Mouse (Mus musculus): ENCODE measurements at regions not wholly inside any gene's neighbourhood (a gene's known extent, or its start where the extent isn't known, plus 50 kb on each side); places are given as distances from the start of the nearest gene placed in this dataset.

DNA sequence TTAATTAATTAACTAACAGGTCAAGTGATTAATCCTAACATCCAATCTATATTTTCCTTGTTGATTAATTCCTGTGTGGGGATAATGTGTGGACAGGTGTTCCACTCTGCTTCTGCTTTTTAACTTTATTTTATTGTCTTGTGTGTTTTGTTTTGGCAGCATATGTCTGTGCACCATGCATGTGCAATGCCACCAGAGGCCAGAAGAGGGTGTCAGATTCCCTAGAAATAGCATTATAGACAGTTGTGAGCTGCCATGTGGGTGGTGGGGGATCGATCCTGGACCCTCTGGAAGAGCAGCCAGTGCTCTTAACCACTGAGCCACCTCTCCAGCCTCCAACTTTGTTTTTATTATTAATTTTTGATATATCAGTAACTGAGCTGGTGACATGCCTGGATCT, 65.6 kb downstream of the En1 start:
- DNase-seq (ENCODE audit: low read depth, low spot score): peak; percentile 42

DNA sequence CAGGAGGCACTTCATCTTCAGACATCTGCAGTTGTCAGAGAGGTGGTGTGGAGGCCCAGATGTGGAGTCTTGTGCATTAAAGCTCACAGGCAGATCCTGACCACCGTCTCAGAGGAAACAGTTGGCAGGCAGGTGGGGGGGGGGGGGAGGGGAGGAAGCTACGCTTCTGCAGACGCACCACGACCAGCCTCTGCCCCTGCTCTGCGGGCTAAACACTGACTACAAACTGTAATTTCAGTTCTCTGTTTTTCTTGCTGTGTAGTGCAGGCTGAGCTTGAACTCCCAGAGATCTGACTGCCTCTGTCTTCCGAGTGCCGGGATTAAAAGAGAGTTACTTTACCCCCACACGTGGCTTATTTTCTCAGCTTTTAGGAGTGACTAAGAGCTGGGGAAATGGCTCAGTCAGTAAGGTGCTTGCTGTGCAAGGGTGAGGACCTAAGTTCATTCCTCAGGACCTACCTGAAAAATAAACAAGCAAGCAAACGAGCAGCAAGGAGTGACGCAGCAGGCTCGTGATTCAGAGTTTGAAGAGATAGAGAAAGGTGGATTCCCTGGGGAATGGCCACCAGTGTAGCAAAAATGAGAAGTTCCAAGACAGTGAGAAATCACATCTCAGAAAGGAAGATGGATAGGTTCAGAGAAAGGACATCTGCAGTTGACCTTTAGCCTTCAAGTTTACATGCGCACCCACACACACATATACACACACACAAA, 81.5 kb downstream of the En1 start:
- no peak for DNase-seq (ENCODE audit: low read depth, low spot score)

- DNase-seq (ENCODE audit: low read depth, low spot score): peak; percentile 34
Measured at GRCm38 (mm10) chr1:120685650-120686244, 83.5 kb downstream of the En1 start.

DNA sequence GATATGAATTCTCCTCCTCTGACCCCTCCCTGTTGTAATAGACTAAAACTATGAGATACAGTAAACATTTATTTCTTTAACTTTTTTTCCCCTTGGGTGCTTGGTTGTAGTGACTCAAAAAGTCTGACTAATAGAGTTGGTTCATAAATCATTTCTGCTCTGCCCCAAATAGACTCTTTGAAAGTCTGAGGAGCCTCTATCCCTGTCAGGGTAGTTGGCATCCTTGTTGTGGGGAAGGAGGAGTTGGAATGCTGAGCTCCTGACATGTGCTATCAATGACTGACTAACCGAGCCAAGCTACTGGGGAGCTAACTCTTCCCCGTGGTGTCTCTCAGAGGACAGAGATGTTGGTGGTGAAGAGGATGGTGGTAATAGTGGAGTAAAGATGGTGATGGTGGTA, 89.4 kb downstream of the En1 start:
- no peak for DNase-seq (ENCODE audit: low read depth, low spot score)

GRCm38 (mm10) chr1:120698189-120698588, 96.0 kb downstream of the En1 start:
- DNase-seq (ENCODE audit: low read depth, low spot score): peak; percentile 63

DNA sequence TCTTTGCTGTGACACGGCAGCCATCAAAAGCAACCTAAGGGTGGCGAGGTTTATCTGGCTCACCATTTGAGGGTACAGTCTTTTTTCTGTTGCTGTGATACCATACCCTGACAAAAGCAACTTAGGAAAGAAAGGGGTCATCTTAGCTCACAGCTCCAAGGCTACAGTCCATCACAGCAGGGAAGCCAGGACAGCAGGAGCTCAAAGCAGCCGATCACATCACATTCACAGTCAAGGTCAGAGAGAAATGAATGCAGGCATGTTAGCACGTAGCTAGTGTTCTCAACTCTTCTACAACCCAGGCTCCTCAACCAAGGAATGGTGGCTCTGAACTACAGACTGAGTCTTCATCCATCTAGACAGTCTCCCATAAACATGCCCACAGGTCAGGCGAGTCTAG, 102.0 kb downstream of the En1 start:
- peak; percentile 51 for DNase-seq (ENCODE audit: low read depth, low spot score)

DNA sequence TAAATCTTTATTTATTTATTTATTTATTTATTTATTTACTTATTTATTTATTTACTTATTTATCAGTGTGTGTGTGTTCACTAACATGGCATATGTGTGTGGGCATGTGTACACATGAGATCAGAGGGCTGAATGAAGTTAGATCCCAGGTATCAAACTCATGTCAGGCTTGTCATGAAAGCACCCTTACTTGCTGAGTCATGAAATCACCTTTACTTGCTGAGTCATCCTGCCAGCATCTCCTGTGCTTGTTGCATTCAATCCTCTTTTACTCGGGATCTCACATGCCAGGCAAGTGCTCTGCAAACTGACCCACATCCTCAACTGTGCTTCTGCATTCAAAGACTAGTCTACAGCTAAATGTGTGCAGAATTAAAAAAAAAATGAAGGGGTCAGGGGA, 103.8 kb downstream of the En1 start:
- DNase-seq (ENCODE audit: low read depth, low spot score): peak; percentile 12

- DNase-seq (ENCODE audit: low read depth, low spot score): no peak
Measured at GRCm38 (mm10) chr1:120708511-120708910, 106.3 kb downstream of the En1 start.

GRCm38 (mm10) chr1:120715105-120715877, 113.1 kb downstream of the En1 start:
- DNase-seq (ENCODE audit: low read depth, low spot score): no peak

GRCm38 (mm10) chr1:120726777-120727176, 124.6 kb downstream of the En1 start:
- DNase-seq (ENCODE audit: low read depth, low spot score): no peak

DNA sequence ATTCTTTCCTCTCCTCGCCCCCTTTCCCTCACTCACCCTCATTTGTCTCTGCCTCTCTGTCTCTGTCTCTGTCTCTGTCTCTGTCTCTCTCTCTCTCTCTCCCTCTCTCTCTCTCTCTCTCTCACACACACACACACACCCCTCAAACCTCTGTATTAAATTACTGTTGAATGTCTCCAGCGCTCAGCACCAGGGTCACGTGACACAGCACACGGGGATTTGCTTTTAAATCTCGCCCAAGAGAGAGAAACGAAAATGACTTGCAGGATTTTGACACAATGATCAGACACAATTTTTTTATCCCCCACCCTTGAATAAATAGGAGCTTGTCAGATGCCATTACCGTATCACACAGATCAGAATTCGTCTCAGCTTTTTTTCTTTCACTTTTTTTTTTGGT, 125.2 kb downstream of the En1 start:
- DNase-seq (ENCODE audit: low read depth, low spot score): no peak

DNA sequence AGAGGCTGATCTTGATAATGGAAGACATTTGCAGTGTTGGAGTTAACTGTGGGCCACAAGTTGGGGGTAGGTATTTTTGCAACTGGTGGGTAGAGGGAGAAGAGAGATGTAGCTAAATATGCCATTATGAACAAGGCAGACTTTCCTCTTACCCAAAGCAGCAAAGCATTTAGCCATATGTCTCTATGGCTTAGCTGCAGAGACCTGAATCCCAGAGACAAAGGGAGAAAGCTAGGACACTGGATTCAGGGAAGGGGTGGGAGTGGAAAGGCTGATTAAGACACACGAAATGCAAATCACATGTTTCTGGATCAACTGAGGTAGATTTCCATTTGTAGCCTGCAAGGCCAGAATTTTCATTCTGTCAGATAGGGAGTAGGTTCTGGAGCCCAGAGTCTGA, 129.8 kb downstream of the En1 start:
- DNase-seq (ENCODE audit: low read depth, low spot score): no peak

GRCm38 (mm10) chr1:120733683-120734082, 131.5 kb downstream of the En1 start:
- no peak for DNase-seq (ENCODE audit: low read depth, low spot score)

DNA sequence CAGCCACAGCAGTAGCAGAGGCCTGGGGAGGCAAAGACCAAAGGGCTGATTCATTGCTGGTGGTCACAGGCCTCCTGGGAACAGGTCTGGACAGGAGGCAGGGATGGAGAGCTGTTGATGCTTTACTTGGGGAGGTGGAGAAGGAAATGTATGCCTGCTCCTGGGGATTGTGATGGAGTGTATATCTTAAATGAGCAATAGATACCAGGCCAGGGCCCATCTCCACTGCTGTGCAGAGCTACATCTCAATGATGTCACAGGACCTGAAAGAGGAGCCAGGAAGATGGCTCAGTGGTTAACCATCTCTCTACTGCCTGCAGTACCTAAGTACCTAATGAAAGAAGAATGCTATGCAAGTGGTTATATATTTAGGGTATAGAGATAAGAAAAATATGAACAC, 132.6 kb downstream of the En1 start:
- no peak for DNase-seq (ENCODE audit: low read depth, low spot score)

GRCm38 (mm10) chr1:120739499-120739898, 137.3 kb downstream of the En1 start:
- no peak for DNase-seq (ENCODE audit: low read depth, low spot score)

- DNase-seq (ENCODE audit: low read depth, low spot score): no peak
Measured at GRCm38 (mm10) chr1:120741091-120741740, 139.0 kb downstream of the En1 start.

GRCm38 (mm10) chr1:120748963-120749362, 146.7 kb downstream of the En1 start:
- DNase-seq (ENCODE audit: low read depth, low spot score): no peak

DNA sequence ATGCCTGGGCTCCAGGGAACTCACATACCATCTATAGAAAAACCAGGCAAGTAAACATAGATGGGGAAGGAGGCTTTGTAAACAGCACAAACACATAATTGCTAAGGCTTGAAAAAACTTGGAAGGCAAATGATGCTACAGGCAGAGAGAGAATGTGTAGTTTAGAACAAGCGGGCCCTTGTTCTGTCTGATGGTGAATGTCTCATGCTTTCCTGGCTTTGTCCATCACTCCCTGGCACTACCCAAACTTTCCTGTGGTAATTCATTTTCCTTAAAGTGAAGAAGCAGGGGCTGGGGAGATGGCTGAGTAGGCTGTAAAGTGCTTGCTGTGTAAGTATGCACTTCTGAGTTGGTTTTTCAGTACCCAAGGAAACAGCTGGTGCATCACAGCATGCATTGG, 151.2 kb downstream of the En1 start:
- no peak for DNase-seq (ENCODE audit: low read depth, low spot score)

DNA sequence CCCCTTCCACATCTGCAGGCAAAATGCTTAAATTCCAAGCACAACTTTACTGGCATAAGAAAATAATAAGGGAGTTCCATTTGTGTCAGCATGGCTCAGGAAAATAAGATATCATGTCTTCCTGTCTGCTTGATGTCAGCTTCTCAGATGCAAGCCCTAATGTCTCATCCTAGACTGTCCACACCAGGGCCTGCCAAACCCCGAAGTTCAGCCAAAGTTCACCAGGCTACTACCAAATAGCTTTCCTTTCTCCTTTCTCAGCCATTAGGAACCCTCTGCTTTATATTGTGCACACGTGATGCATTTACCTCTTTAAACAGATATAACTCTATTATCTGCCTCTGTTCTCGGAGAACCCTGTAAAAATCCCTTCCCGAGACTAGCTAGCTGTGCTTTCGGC, 152.1 kb downstream of the En1 start:
- DNase-seq (ENCODE audit: low read depth, low spot score): no peak

- DNase-seq (ENCODE audit: low read depth, low spot score): no peak
Measured at GRCm38 (mm10) chr1:120757283-120757821, 155.1 kb downstream of the En1 start.

DNA sequence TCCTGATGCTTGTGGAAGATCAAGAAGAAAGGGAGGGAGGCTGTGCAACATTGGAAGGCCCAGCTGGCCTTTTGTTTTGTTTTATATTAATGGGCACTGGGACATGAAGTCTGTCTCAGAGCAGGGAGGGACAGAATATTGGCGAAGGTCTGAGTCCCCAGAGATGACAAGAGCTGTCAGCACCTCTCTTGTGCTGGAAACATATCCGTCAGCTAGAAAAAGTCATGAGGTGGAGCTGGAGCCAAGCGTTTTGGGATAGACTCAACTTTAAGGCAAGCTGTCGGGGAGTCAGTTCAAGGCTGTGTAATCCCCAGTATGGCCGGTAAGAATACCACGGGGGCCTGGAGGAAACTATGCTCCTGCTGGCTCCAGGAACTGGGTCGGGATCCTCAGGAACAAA, 156.0 kb downstream of the En1 start:
- no peak for DNase-seq (ENCODE audit: low read depth, low spot score)

DNA sequence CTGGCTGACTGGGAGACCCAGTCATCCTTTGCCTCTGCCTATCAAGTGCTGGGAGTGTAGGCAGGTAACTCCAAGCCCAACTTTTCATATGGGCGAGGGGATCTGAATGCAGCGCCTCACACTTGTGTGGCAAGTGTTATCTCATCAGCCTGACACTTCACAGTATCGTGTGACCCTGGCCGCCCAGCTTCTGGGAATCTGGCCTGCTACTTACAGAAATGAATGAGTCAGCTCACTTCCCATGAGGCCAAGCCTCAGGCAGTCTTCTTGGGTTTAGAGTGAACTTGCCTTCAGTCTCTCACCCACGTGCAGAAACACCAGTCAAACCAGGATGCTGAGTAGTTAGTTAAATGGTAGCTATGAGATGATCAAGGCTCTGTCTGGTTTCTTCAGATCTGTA, 156.5 kb downstream of the En1 start:
- DNase-seq (ENCODE audit: low read depth, low spot score): no peak

All from ZHBTc4 (cell line).